Mouse (Mus musculus) liver, embryonic 14.5 days (tissue): ENCODE data around the gene Sf3a1.

Source experiments
- CTCF ChIP-seq: IDR thresholded peaks from 2 replicates; pipeline ENCODE4 v1.5.1; 2016; ENCODE audit warnings: antibody characterized with exemption, low read depth, control low read depth
- EP300 ChIP-seq: IDR thresholded peaks from 2 replicates; pipeline ENCODE4 v1.6.1; 2016; ENCODE audit warnings: antibody characterized with exemption, low read depth

DNA sequence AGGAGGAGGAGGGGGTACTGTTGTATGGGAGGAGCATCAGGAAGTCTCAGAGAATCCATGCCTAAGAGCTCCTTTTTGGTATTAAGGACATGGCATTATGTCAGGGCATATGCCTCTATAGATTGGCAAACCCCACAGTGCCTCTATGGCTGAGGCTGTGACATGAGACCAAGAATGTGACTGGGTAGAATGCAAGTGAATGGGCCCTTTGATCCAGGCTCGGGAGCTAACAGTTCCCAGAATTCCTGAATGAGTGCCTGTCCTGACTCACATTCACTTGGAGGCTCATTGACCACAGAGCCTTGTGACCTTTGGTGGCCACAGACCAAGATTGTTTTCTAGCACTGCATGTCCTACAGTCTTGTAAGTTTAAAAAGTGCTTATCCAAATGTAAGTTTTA is 21.9 kb downstream of the Sf3a1 start:
- no peak for TF ChIP-seq CTCF
- TF ChIP-seq EP300 = no peak
